Mouse (Mus musculus): Measurements from ENCODE around the gene C1ql4.

Gene C1ql4

DNA sequence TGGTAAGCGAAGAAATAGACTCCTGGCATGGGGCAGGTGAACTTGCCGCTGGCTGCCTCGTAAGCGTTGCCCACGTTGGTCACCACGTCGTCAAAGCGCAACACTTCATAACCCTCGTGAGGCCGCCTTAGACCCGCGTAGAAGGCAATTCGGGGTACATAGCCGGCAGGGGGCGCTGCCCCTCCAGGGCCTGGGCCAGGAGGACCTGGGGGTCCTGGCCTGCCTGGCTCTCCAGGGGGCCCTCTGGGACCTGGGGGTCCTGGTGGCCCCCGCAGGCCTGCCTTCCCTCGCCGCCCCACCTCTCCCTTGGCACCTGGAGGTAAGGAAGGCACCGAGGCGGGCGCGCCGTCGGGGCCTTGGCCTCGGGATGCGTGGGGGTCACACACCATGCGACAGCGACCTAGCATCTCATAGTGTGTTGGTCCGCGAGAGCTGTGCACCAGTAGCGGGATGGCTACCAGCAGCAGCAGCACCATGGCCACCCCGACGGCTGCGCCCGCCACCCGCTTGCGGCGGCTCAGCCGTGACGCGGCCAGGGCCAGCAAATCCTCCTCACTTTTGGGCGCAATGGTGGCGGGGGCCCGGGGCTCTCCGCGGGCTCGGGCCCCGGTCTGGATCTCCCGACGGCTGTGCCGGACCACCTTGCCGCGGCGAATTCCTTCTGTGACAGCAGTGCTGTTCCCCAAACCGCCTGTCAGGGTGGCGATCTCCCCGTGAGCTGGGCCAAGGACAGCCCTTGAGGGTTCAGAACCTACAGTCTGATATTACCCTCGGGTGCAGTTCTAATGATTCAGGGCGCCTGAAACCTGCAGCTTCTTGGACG is at the start of gene C1ql4:
Gene C1ql4, minus strand, starts transcription at position 565 of the 823 bp plus-strand sequence.
- DNase-seq = peak; percentile 67

DNA sequence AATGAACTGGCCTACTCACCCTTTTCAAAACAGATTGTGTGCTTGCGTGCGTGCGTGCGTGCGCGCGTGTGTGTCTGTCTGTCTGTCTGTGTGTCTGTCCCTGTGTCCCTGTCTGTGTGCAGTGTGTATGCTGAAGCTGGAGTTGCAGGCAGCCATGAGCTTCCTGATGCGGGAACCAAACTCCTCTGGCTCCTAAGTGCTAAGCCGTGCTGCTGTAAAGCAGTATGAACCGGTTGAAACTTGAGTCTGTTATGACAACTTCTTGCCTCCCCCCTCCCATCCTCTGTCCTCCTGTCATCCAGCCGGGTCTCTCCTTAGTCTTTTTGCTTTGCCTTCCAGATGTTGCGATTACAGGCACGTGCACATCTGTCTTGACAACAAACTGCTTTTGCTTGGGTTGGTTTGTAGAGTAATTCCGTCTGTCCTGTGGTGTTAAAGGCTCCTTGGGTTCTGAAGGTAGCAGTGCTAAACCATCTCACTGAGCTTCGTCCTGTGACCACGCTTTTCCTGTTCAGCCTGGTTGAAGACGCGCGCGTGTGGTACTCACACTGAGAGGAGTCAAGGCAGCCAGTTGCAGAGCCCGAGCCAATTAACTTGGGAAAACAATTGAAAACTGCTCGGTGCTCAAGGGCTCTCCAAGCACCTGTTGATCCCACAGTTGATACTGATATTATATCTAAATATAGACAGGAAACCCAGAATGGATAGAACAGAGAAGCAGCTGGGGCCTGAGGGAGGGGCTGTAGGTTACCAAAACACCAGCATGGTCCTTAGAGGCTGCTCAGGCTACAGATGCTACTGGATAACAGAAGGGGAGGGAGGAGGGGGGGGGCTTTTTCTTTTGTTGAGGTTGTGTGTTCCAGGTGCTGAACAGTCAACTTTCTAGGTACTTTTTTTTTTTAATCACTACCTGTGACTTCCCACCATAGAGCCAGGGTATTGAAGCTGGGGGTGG is 42.6 kb upstream of the C1ql4 start:
- DNase-seq = no peak

DNA sequence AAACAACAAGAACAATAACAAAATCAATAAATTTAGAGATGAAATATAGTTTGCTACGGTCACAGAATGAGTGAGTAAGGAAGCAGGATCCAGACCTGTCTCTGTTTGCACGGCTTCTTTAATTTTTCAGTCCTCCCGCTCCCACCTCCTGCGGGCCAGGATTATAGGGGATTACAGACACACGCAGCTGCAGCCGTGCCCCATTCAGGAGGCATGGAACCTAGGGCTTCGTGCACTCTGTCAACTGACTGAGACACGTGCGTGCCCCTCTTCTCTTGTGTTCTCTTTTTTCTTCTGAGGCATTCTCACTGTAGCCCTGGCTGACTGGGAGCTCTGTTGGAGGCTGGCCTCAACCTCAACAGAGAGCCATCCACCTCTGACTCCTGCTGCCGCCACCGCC is 41.8 kb upstream of the C1ql4 start:
- no peak for DNase-seq

DNA sequence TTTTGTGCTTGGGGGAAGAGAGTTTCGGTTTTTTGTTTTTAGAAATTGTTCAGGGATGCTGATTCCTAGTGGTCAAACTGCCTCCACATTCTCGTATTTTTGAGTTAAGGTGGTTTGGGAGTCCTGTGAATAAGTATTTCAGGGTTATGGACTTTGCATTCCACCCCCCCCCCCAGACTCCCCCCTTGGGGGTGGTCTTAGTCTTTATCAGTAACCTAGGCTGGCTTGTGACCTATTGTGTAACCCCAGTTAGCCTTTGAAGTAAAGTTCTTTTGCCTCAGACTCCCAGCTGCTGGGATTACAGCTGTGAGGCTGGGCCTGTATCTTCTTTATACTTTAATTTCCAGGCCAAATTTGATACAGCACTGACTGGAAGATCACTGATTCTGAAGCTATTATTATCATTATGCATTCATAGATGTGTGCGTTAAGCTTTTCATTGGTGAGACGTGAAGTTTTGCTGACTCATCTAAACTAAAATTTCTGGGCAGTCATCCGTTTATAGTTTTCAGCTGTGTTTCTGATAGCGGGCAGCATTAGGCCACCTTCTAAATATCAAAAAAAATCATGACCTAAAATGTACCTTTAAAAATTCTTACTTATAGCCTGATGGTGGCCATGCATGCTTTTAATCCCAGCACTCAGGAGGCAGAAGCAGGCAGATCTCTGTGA is 40.4 kb upstream of the C1ql4 start:
- DNase-seq = no peak

DNA sequence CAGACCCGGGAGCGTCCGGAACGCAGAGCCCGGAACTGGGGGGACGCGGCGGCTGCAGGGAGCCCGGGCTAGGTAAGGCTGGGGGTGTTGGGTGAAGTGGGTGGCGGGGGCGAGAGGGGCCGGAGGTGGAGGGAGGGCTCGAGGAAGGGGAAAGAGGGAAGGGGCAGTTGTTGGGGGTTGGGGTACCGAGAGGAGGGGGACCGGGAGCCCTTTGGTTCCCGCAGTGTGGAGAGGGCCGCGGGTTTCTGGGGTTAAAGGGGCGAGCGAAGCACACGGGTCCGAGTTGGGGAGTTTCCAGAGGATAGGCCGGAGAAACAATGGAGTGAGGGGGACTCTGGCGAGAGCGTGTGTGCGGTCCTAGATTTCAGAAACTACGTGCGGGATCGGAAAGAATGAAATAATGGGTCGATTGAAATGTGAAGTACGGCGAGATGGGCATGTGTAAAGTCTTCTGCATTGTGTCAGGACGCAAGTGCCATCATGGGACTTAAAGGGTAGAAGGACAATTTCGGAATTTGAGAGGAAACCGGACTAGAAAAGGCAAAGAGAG is 39.3 kb upstream of the C1ql4 start:
- DNase-seq = no peak

DNA sequence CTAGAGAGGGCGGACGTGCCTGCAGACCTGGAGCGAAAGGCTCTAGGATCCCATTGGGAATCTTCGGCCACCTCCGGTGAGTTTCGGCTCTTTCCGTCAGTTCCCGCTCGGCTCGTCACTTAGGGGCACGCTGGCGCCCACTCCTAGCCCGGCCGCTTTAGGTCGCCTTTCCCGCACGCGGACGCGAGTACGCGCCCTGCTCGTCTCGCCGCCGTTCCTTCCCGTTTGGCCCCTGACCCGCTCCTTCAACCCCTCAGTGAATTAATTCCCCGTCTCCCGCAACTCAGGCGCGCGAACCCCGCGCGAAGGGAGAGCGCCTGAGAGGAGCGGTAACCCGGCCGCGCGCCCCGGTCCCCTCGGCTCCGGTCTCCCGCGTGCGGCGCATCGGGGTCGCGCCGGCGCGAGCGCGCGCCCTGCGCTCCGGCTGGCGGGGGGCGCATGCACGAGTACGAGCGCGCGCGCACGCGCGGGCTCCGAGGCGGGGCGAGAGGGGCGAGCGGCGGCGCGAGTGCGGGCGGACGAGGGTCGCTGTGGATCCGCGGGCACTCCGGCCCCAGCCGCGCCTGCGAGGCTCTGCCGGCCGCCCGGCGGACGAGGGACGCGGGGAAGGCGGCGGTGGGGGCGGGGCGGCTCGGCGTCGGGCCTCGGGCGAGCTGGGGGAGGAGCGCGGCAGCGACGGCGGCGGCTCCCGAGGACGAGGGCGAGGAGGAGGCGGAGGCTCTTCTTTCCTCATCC is 38.6 kb upstream of the C1ql4 start:
- DNase-seq = peak; percentile 95

DNA sequence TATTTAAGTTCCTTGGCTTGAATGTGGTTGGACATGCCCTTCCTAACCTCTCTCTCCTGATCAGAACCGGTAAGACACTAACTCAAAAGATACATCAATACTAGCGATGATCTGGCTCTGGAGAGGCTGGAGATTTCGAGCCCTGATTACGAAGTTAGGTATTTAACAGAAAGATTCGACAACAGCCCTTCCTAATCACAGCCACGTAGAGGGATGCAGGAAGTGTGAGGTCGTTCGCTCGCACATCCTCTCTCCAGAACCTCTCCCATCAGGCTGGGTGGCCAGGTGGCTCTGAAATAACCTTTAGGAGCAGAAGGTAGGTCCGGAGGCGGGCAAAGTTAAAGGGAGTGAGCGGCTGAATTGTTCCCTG is 38.1 kb upstream of the C1ql4 start, which contains the start of gene Spats2:
Gene Spats2, plus strand, starts transcription at position 206 of the 370 bp plus-strand sequence.
- DNase-seq = no peak

DNA sequence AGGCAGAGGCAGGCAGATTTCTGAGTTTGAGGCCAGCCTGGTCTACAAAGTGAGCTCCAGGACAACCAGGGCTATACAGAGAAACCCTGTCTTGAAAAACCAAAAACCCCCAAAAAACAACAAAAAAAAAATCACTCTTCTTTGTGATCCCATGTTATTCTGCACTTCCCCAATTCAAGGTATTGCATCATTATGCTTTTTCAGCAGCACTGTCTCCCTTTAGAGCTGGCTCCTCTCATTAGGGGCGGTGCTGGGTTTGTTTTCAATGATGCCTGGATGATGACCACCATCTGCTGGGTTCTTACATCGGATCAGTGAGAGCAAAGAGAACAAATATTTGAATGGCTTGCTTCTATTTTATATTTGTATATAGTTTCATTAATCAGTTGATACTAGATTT is 35.0 kb upstream of the C1ql4 start:
- DNase-seq = no peak

DNA sequence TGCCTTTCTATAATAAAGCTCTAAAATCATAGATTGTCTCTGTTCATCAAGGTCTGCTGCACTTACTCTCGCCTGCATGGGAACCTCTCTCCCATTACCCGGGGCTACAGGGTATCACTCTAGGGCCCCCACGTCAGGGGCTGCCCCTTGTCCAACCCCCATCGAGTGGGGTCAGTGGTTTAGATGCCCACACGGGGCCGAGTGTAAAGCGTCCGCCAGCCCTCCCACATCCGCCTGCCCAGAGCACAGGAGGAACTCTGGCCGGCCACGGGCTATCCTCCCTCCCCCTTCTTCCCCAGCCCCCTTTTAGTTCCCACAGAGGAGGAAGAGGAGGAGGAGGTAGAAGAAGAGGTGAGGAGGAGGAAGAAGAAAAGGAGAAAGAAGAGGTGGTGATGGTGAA is 33.2 kb upstream of the C1ql4 start:
- DNase-seq = no peak

DNA sequence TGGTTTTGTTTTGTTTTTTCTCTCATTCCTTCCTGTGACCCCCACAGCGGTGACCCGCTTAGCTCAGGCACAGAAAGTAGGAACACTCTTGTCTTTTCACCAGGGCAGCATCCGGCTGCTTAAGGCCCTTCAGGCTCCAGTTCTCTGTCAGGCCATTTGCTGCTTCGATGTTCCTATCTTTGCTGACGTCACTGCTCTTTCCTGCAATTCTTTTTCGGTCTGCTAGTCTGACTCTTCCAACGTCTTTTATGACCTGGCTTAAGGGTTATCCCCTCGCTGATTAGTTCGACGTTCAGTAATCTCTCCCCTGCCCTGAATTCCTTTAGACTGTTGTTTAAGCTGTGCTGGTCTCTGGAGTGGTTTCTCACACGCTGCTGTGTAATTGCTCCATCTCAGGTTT is 28.9 kb upstream of the C1ql4 start:
- peak; percentile 45 for DNase-seq

DNA sequence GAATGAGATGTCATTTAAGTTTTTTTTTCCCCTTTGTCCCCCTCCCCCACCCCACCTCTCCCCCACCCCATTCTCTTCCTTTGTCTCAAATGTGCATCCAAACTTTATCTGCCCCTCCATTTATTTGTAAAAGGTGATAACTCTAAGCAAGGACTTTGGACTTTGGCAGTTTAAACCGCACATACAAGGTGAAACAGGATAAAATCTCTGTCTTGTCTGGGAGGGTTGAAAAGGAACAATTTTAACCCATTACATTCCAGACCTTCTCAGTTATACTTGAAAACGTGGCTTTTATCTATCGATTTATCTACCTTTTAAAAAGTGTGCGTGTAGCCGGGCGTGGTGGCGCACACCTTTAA is 27.4 kb upstream of the C1ql4 start:
- no peak for DNase-seq

DNA sequence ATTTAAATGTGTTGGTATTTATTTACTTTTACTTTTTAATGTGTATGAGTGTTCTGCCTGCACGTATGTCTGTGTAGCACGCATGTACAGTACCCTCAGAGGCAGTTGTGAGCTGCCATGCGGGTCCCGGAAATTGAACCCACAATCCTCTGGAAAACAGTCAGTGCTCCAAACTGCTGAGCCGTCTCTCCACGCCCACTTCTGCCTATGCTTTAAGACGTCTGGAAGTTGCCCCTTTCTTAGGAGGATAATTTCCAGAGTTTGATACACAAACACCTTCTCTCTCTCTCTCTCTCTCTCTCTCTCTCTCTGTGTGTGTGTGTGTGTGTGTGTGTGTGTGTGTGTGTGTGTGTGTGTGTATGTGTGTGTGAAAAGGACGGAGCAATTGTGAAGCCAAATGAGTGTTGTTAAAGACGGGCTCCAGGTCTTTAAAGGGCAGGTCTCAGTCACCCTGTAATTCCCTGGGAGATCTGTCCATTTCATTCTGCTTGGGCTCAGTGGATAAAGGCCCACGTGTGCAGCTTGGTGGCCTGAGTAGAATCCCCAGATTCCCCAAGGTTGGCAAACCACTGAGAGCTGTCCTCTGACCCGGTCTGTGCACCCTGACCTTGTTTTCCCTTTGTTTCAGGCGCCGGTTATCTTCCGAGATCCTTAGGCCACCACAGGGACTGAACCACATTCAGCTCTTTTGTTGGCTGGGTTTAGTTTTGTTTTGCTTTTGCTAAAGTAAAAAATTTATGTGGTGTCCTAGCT is 26.9 kb upstream of the C1ql4 start:
- no peak for DNase-seq

DNA sequence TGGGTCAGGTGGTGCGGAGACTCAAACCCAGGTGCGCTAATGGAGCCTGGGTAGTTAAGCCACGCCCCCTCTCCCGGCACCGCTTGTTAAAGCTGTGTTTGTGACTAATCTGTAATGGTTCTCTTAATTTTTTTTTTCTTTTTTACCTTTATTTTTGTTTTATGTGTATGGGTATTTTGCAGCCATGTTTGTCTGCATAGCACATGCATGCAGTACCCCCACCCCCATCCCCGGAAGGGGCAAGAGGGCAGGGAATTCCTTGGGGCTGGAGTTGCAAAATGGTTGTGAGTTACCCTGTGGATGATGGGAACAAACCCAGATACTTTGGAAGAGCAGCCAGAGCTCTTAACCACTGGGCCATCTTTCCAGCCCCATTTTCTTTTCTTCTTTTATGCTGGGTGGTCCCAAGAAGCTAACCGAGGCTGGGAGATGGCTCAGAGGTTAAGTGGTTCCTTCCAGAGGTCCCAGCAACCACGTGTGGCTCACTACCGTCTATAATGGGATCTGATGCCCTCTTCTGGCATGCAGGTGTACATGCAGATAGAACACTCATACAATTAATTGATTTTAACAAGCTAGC is 25.9 kb upstream of the C1ql4 start:
- DNase-seq = no peak

DNA sequence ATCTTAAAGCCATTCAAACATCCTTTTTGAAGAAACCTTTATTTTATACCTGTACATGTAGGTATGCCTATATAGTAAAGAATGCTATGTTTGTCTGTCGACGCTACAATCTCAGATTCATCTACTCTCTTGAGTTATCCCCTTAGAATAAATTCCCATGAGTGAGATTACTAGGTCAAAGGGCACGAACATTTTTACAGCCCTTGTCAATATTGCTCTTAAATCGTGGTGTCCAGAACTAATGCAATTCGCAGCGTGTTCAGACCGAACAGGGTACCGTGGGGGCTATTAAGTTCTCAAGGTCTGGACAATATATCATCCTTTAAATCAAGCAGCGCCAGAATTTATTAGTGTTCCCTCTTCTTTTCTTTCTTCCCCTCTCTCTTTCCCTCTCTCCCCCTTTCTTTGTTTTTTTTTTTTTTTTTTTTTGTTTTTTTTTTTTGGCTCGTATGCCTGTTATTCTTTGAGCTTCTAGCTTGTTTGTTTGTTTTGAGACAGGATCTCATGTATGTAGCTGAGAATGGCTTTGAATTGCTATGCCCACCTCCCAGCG is 25.3 kb upstream of the C1ql4 start:
- DNase-seq = no peak

DNA sequence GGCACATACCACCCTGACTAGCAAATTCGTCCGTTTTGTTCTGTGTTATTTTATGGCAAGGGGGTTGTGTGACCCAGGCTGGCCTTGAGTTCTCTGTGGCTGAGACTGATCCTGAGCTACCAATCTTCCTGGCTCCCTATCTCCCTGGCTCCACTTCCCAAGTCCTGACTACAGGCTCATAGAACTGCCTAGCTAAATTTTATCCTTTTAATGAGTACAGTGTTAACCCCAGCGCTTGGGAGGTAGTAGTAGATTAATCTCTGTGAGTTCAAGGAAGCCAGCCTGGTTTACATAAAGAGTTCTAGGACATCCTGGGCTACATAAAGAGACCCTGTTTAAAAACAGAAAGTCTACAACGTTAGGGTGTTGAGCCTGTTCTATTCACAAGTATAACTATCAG is 24.2 kb upstream of the C1ql4 start:
- no peak for DNase-seq

DNA sequence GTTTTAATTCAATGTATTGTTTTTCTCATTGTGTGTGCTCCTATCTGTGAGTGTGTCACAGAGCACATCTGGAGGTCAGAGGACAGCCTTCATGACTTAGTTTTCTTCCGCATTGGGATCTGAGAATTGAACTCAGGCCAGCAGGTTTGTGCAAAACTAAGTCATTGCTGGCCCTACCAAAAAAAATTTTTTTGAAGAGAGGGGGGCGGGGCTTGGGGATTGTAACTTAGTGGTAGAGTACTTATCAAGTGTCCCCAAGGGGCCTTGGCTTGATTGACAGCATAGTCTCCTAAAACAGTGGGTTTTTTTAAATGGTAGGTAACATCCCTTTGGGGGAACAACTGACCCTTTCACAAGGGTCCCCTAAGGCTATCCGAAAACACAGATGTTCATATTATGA is 23.5 kb upstream of the C1ql4 start:
- no peak for DNase-seq

DNA sequence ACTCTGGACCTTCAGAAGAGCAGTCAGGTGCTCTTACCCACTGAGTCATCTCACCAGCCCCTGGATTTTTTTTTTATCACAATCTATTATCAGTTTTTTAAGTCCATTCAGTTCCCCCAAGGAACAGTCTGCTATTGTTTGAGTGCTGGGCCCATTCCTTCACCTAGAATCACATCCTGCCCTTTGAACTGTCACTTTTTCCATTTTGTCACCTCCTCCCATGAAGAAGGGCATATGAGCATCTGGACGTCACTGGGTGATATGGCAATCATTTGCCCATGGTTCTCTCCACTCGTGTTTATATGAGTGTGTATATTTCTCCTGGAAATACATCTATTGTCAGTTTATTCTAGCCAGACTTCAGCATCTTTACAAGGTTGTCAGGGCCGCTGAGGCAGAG is 20.2 kb upstream of the C1ql4 start:
- no peak for DNase-seq

DNA sequence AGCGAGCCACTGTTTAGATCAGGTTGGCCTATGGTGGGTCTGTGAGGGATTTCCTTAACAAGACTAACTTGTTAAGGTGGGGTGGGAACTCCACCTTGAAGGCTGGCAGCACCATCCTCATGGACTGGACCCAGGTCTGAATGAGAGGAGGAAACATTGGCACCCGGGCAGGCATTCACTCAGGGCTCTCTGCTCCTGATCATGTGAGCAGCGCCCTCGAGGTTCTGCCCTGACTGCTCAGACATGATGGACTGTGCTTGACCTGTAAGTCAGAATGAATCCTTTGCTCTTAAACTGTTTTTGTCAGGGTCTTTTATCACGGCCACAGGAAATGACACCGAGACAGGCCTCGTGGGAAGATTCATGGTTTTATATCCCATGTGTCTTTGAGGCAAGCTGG is 17.6 kb upstream of the C1ql4 start:
- DNase-seq = peak; percentile 29

DNA sequence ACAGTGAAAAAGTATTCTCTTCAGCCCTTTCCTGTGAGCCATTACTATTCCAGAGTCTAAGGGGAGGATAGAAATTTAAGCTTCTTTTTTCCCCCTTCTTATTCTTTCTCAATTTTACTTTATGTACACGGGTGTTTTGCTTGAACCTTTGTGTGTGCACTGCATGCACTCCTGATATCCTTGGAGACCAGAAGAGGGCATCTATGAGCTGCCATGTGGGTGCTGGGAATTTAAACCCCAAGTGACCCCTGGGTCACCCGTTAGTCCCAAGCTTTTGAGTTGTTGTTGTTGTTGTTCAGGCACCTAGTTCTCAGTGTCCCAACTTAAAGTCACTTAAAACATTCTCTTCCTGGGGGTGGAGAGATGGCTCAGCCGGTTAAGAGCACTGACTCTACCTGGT is 12.4 kb upstream of the C1ql4 start:
- no peak for DNase-seq

DNA sequence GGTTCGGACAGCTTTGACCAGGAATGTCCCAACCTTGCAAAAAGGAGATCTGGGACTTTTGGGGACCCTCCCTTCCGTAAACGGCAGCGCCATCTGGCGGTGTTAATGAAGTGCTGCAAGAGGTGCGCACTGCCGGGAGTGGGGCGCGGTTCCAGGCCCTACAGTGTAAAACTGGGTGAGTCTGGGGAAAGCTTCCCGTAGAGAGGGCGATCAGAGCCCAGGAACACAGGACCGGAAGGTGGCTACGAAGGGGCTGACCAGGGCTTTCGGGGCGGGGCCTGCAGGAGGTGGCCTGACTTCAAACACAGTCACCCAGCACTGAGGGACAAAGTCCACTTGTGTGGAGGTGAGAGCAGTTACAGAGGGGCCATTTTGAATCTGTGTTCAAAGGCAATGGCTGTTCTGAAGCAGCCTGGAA is 11.5 kb upstream of the C1ql4 start:
- peak; percentile 87 for DNase-seq

DNA sequence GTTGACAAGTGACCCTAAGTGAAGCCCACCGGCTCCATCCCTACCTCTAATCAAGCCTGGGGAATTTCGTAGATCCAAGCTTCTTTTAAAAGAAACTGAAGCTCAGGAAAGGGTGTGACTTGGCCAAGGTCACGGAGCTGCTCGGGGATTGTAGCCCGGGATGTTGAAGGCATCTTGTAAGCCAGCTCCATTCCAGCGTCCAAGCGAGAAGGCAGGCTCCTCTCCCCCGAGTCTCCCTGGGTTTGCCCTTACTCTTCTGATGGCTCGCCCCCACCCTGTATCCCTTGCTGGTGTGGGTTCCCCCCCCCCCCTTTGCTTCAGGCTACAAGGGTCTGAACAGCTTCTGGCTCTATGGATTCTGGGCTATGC is 10.9 kb upstream of the C1ql4 start:
- DNase-seq = no peak
